Mouse (Mus musculus): ENCODE data around the gene Dennd5b.

- TF ChIP-seq CTCF (IDR thresholded peaks at IDR 0.05; ENCODE audit: borderline replicate concordance, insufficient read depth, low read length) (no peak), POLR2A (IDR thresholded peaks at IDR 0.05; ENCODE audit: low read depth, low read length) (no peak)
Measured at GRCm38 (mm10) chr6:148961285-148961684, 140.2 kb downstream of the Dennd5b start.

All from embryonic fibroblast, embryonic 13.5 days (primary cell).